Mouse (Mus musculus): ENCODE results near the gene Tab1.

Tab1 gene

GRCm38 (mm10) chr15:80206057-80206565 lies 73.2 kb downstream of the Tab1 start:
- no peak for DNase-seq (ENCODE audit: low spot score in 2 of 2)

GRCm38 (mm10) chr15:80208446-80208845 lies 75.5 kb downstream of the Tab1 start:
- DNase-seq (ENCODE audit: low spot score in 2 of 2): no peak

Measured in urinary bladder, postnatal 36 days (tissue).